Comparison of ENCODE assay signal across 11 mouse cellular contexts in genomic region chr8:85926107-85926506, GRCm38 (mm10).
DNase-seq lines count a peak whose midpoint lies in the region; ATAC-seq and TF ChIP-seq lines count a peak whose summit lies in the region.
"Had no signal": no experiment of that assay in that cellular context is flagged by ENCODE, and none has a peak within 500 bp of the region (broad histone marks: within the 10 kb centered on the region; RNA-seq: fewer than 3 reads in every experiment).

No protein-coding gene starts in this region.

- H3K4me3 ChIP-seq in kidney, embryonic 14.5 days (ENCODE audit: low read length), result no peak overlapping the region
- no peak overlapping the region for H3K4me3 ChIP-seq in embryonic fibroblast, embryonic 13.5 days (ENCODE audit: insufficient read depth, low read length)
- H3K4me3 ChIP-seq: heart, adult 2 months; stomach, embryonic 15.5 days had no signal

- TF ChIP-seq CTCF in embryonic fibroblast, embryonic 13.5 days (IDR thresholded peaks at IDR 0.05; ENCODE audit: borderline replicate concordance, insufficient read depth, low read length), result no peak

- H3K27ac ChIP-seq in kidney, embryonic 14.5 days (ENCODE audit: low read depth, low read length), result 0 out of 2 replicates have a peak overlapping the region, but pooled peaks have one; percentile 17
- peak overlapping the region; percentile 26; the same call in 1 of the 2 replicates for H3K27ac ChIP-seq in embryonic fibroblast, embryonic 13.5 days (ENCODE audit: insufficient read depth, low read length)
- H3K27ac ChIP-seq: heart, adult 2 months; stomach, embryonic 15.5 days had no signal

- no peaks in the 10 kb centered on the region for H3K36me3 ChIP-seq in kidney, embryonic 14.5 days (ENCODE audit: control insufficient read depth, insufficient read depth, low read length)
- H3K36me3 ChIP-seq: stomach, embryonic 15.5 days had no signal

- H3K4me1 ChIP-seq in kidney, embryonic 14.5 days (ENCODE audit: control insufficient read depth, insufficient read depth, low read length), result no peaks in the 10 kb centered on the region; the same call in 1 of the 2 replicates
- no peaks in the 10 kb centered on the region for H3K4me1 ChIP-seq in embryonic fibroblast, embryonic 13.5 days (ENCODE audit: control insufficient read depth, insufficient read depth, low read length)
- H3K4me1 ChIP-seq: stomach, embryonic 15.5 days had no signal

- H3K4me2 ChIP-seq in kidney, embryonic 14.5 days (replicated peaks; ENCODE audit: low read depth, low read length), result no peak overlapping the region
- H3K4me2 ChIP-seq: liver, embryonic 11.5 days; stomach, embryonic 15.5 days had no signal

- DNase-seq in adrenal gland, postnatal 10 days, result peak; percentile 6
- DNase-seq in adrenal gland, postnatal 36 days, result no peak
- DNase-seq in kidney, adult 18-20 months, result no peak
- peak; percentile 6 to 16 for DNase-seq in layer of hippocampus, postnatal 10 days (ENCODE audit: low spot score in 2 of 2)
- no peak for DNase-seq in adrenal gland, adult 8-10 months

- 53% methylated on average over 3 of the region's 3 CpGs for WGBS in kidney, embryonic 14.5 days

- H3K9ac ChIP-seq in kidney, embryonic 14.5 days (ENCODE audit: low read depth, low read length), result no peak overlapping the region
- H3K9ac ChIP-seq: stomach, embryonic 15.5 days had no signal

- no peak for ATAC-seq in kidney, embryonic 14.5 days (ENCODE audit: low FRiP score, low TSS enrichment)
- no peak for ATAC-seq in activated CD4-positive, CD25-positive, alpha-beta regulatory T cell, adult 4 months

- no peak for TF ChIP-seq POLR2A in embryonic fibroblast, embryonic 13.5 days (IDR thresholded peaks at IDR 0.05; ENCODE audit: low read depth, low read length)

- no peaks in the 10 kb centered on the region for H3K27me3 ChIP-seq in kidney, embryonic 14.5 days (ENCODE audit: control insufficient read depth, insufficient read depth, low read length)
- H3K27me3 ChIP-seq: stomach, embryonic 15.5 days had no signal

- no peaks in the 10 kb centered on the region for H3K9me3 ChIP-seq in kidney, embryonic 14.5 days (ENCODE audit: control insufficient read depth, low read length)
- H3K9me3 ChIP-seq: stomach, embryonic 15.5 days had no signal

Comparison
In these comparisons a context has a peak if more than half of its experiments do, and no peak if none do; other contexts are left out.
1. DNase-seq: peak in adrenal gland, postnatal 10 days (single experiment) and layer of hippocampus, postnatal 10 days (2 of 2); none in adrenal gland, postnatal 36 days (0 of 2), kidney, adult 18-20 months (single experiment) and adrenal gland, adult 8-10 months (single experiment).